Mouse (Mus musculus) olfactory bulb, adult 2 months (tissue): Measurements from ENCODE around the gene Polr2a. TPM values are rescaled to one million over a fixed set of nuclear protein-coding genes. Genes with fewer than 3 reads are reported as not detected.

Source experiments
- H3K27ac ChIP-seq: fragments of 200-500 bp; 2 replicates; pipeline ENCODE4 v1.5.1; 2012; ENCODE audit warnings: low read depth, low read length; ENCODE audit not compliant: insufficient read depth
- H3K4me1 ChIP-seq: fragments of 200-500 bp; 2 replicates; pipeline ENCODE4 v1.6.1; 2012; ENCODE audit warnings: low read length; ENCODE audit not compliant: control insufficient read depth, insufficient read depth
- H3K4me3 ChIP-seq: fragments of 200-500 bp; 2 replicates; pipeline ENCODE4 v1.5.1; 2012; ENCODE audit warnings: mild to moderate bottlenecking, low read depth, low read length, moderate library complexity; ENCODE audit not compliant: insufficient read depth
- CTCF ChIP-seq: fragments of 200-500 bp; IDR thresholded peaks from 2 replicates; pipeline ENCODE4 v1.5.1; 2012; ENCODE audit warnings: low read depth, mild to moderate bottlenecking, low read length, moderate library complexity; ENCODE audit not compliant: insufficient read depth
- POLR2A ChIP-seq: fragments of 200-500 bp; IDR thresholded peaks from 2 replicates; pipeline ENCODE4 v1.6.1; 2012; ENCODE audit warnings: mild to moderate bottlenecking, low read depth, low read length, moderate library complexity; ENCODE audit not compliant: insufficient read depth
- WGBS: fragments of 180-500 bp; shearing (Covaris S2); methylation state at CpG from one replicate; pipeline ENCODE4 v1.1.7; 2018; 5-methylcytosine and 5-hydroxymethylcytosine counted together
- polyA plus RNA-seq: library from polyadenylated mRNA; stranded (reverse); fragments of >200 nt; gene quantifications from 2 replicates; pipeline ENCODE4 v1.2.4, GENCODE M21; 2012; ENCODE audit warnings: low replicate concordance; ENCODE audit not compliant: missing spikeins, insufficient read depth, insufficient read length

Gene Polr2a
- polyA plus RNA-seq, 1 experiment, result 105 TPM

- H3K4me3 ChIP-seq, result no peak overlapping the region
- 62% methylated on average over 5 of the region's 5 CpGs for WGBS
- H3K27ac ChIP-seq, result no peak overlapping the region
- peaks cover 7% of the 10 kb centered on the region for H3K4me1 ChIP-seq
- TF ChIP-seq POLR2A, result no peak
- TF ChIP-seq CTCF, result no peak
Measured at GRCm38 (mm10) chr11:69791420-69791819, 33.0 kb upstream of the Polr2a start.

GRCm38 (mm10) chr11:69789431-69789830, 31.0 kb upstream of the Polr2a start:
- WGBS, result 64% methylated on average over 5 of the region's 5 CpGs
- Histone ChIP-seq H3K4me1 (no peaks in the 10 kb centered on the region), H3K4me3 (no peak overlapping the region), H3K27ac (no peak overlapping the region)
- TF ChIP-seq CTCF (no peak), POLR2A (no peak)

DNA sequence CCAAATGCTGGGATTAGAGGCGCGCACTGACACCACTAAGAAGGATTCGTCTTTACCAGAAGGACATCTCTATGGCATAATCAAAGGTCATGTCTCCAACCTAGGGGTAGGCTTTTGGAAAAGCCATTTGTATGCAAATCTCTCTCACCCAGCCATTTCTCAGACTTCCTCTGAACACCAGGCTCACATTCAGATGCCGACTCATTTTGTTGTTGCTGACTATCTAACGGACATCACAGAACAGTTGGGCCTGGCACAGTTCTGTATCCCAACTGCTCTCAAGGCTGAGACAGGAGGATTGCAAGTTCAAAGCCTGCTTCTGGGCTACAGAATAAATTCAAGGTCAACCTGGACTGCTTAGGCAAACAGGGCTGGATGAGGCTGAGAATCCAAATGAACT, 28.9 kb upstream of the Polr2a start:
- TF ChIP-seq CTCF (no peak), POLR2A (no peak)
- Histone ChIP-seq H3K27ac (no peak overlapping the region), H3K4me3 (no peak overlapping the region), H3K4me1 (no peaks in the 10 kb centered on the region)
- 83% methylated on average over 5 of the region's 5 CpGs for WGBS

GRCm38 (mm10) chr11:69784793-69785272, 26.4 kb upstream of the Polr2a start:
- Histone ChIP-seq H3K4me3 (no peak overlapping the region; the same call in 1 of the 2 replicates), H3K27ac (no peak overlapping the region), H3K4me1 (no peaks in the 10 kb centered on the region)
- WGBS, result 43% methylated on average over 15 of the region's 15 CpGs
- TF ChIP-seq CTCF (no peak), POLR2A (no peak)

- TF ChIP-seq POLR2A, result no peak
- no peak for TF ChIP-seq CTCF
- WGBS, result 50% methylated on average over 4 of the region's 4 CpGs
- H3K27ac ChIP-seq, result no peak overlapping the region
- peaks cover 6% of the 10 kb centered on the region; the same call in 1 of the 2 replicates for H3K4me1 ChIP-seq
- no peak overlapping the region for H3K4me3 ChIP-seq
Measured at GRCm38 (mm10) chr11:69781828-69782227, 23.4 kb upstream of the Polr2a start.

DNA sequence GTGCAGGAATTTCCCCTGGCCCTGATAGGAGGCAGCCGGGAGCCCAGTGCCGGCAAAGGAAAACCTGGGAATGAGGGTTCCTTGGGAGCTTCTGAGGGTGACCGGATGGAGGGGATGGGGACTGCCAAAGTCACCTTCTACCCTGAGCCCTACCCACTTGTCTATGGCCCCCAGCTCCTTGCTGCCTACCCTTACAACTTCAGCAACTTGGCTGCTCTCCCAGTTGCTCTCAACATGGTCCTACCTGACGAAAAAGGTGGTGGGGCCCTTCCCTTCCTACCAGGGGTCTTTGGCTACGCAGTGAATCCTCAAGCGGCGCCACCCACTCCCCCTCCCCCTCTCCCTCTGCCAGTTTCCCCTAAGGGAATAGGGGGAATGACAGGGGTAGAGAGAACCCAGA, 20.5 kb upstream of the Polr2a start:
- no peak overlapping the region for H3K27ac ChIP-seq
- peaks cover 15% of the 10 kb centered on the region for H3K4me1 ChIP-seq
- no peak overlapping the region for H3K4me3 ChIP-seq
- WGBS, result 68% methylated on average over 7 of the region's 7 CpGs
- no peak for TF ChIP-seq POLR2A

GRCm38 (mm10) chr11:69778258-69778982, 20.0 kb upstream of the Polr2a start:
- WGBS, result 70% methylated on average over 23 of the region's 23 CpGs
- no peak overlapping the region for H3K27ac ChIP-seq
- no peak overlapping the region for H3K4me3 ChIP-seq
- TF ChIP-seq CTCF (no peak), POLR2A (no peak)
- H3K4me1 ChIP-seq, result peaks cover 15% of the 10 kb centered on the region

GRCm38 (mm10) chr11:69777504-69778257, 19.2 kb upstream of the Polr2a start:
- Histone ChIP-seq H3K4me3 (no peak overlapping the region), H3K4me1 (peaks cover 15% of the 10 kb centered on the region), H3K27ac (no peak overlapping the region)
- WGBS, result 67% methylated on average over 26 of the region's 26 CpGs
- TF ChIP-seq POLR2A, result no peak

- no peak for TF ChIP-seq POLR2A
- no peak for TF ChIP-seq CTCF
- Histone ChIP-seq H3K4me1 (peaks cover 15% of the 10 kb centered on the region), H3K27ac (no peak overlapping the region)
Measured at GRCm38 (mm10) chr11:69776488-69776887, 18.1 kb upstream of the Polr2a start.

GRCm38 (mm10) chr11:69775716-69776115, 17.3 kb upstream of the Polr2a start:
- TF ChIP-seq POLR2A, result no peak
- no peak for TF ChIP-seq CTCF
- Histone ChIP-seq H3K4me1 (peaks cover 15% of the 10 kb centered on the region), H3K27ac (no peak overlapping the region), H3K4me3 (no peak overlapping the region)
- 63% methylated on average over 10 of the region's 10 CpGs for WGBS

More at GRCm38 (mm10) chr11:69776488-69776887, 18.1 kb upstream of the Polr2a start:
- WGBS, result 89% methylated on average over 20 of the region's 20 CpGs
- no peak overlapping the region for H3K4me3 ChIP-seq
